Mouse (Mus musculus) liver, embryonic 14.5 days (tissue): Measurements from ENCODE around the gene Smim14. TPM values are rescaled to one million over a fixed set of nuclear protein-coding genes. Genes with fewer than 3 reads are reported as not detected.

Experiments
- ATAC-seq: fragments of 200-750 bp; cut with Nextera tagmentation; 2 replicates; pipeline ENCODE4 v1.8.0; 2017; ENCODE audit warnings: moderate number of reproducible peaks, mild to moderate bottlenecking, moderate library complexity; ENCODE audit not compliant: insufficient read depth
- DNase-seq, 3 experiments: peaks; one replicate each; pipeline ENCODE4 v3.0.0-alpha.2; 2012 to 2013; ENCODE audit warnings: low read depth in 3 of 3, low spot score in 3 of 3
- H3K27ac ChIP-seq: fragments of 300-500 bp; sonication (generic); 2 replicates; pipeline ENCODE4 v1.5.1; 2014; ENCODE audit warnings: moderate library complexity, mild to moderate bottlenecking, control low read depth, inconsistent platforms
- H3K27me3 ChIP-seq: fragments of 300-500 bp; sonication (generic); 2 replicates; pipeline ENCODE4 v1.6.1; 2014; ENCODE audit warnings: mild to moderate bottlenecking, low read length, moderate library complexity; ENCODE audit not compliant: control insufficient read depth, insufficient read depth
- H3K36me3 ChIP-seq: fragments of 300-500 bp; sonication (generic); replicated peaks from 2 replicates; pipeline ENCODE4 v1.6.1; 2014; ENCODE audit warnings: low read depth; ENCODE audit not compliant: control insufficient read depth, insufficient read depth
- H3K4me1 ChIP-seq, 2 experiments: fragments of 200-500 bp in 1 of 2; fragments of 300-500 bp in 1 of 2; sonication (generic) in 1 of 2; replicated peaks; 2 replicates each; pipeline ENCODE4 v1.6.1; 2012 to 2014; ENCODE audit warnings: antibody characterized with exemption in 1 of 2, inconsistent platforms in 1 of 2, low read length in 1 of 2; ENCODE audit not compliant: control insufficient read depth in 2 of 2, insufficient read depth in 2 of 2
- H3K4me2 ChIP-seq: fragments of 300-500 bp; sonication (generic); 2 replicates; pipeline ENCODE4 v1.6.1; 2014; ENCODE audit warnings: low read depth, mild to moderate bottlenecking, control low read depth, moderate library complexity
- H3K4me3 ChIP-seq, 2 experiments: fragments of 200-500 bp in 1 of 2; fragments of 300-500 bp in 1 of 2; sonication (generic) in 1 of 2; 2 replicates each; pipeline ENCODE4 v1.5.1; 2012 to 2014; ENCODE audit warnings: low read depth in 2 of 2, low read length in 2 of 2, mild to moderate bottlenecking in 2 of 2, control low read depth in 1 of 2, inconsistent platforms in 1 of 2, moderate library complexity in 1 of 2; ENCODE audit not compliant: insufficient read depth in 1 of 2
- H3K9ac ChIP-seq: fragments of 300-500 bp; sonication (generic); replicated peaks from 2 replicates; pipeline ENCODE4 v1.6.1; 2014; ENCODE audit warnings: mild to moderate bottlenecking, control low read depth, moderate library complexity
- H3K9me3 ChIP-seq: fragments of 300-500 bp; sonication (generic); 2 replicates; pipeline ENCODE4 v1.6.1; 2016; ENCODE audit warnings: low read length, mixed read lengths; ENCODE audit not compliant: control insufficient read depth
- CTCF ChIP-seq: IDR thresholded peaks from 2 replicates; pipeline ENCODE4 v1.5.1; 2016; ENCODE audit warnings: antibody characterized with exemption, low read depth, control low read depth
- EP300 ChIP-seq: IDR thresholded peaks from 2 replicates; pipeline ENCODE4 v1.6.1; 2016; ENCODE audit warnings: antibody characterized with exemption, low read depth
- WGBS: fragments of 180-500 bp; shearing (Covaris S2); extraction: QIAGEN DNeasy Blood & Tissue Kit; methylation state at CpG from one replicate; pipeline ENCODE4 v1.1.7; 2014; ENCODE audit not compliant: insufficient replicate concordance; 5-methylcytosine and 5-hydroxymethylcytosine counted together
- polyA plus RNA-seq, 2 experiments: library from polyadenylated mRNA; depleted of rRNA in 1 of 2; stranded (reverse) in 1 of 2; unstranded in 1 of 2; fragments of >200 nt; fragmentation: Nextera tagmentation in 1 of 2; extraction: Ambion mirVana in 1 of 2; gene quantifications; 2 replicates each; pipeline versions ENCODE4 v1.2.1 to v1.2.3; 2012 to 2014

Gene Smim14
- polyA plus RNA-seq, 2 experiments = 15.4 to 39.9 TPM

DNA sequence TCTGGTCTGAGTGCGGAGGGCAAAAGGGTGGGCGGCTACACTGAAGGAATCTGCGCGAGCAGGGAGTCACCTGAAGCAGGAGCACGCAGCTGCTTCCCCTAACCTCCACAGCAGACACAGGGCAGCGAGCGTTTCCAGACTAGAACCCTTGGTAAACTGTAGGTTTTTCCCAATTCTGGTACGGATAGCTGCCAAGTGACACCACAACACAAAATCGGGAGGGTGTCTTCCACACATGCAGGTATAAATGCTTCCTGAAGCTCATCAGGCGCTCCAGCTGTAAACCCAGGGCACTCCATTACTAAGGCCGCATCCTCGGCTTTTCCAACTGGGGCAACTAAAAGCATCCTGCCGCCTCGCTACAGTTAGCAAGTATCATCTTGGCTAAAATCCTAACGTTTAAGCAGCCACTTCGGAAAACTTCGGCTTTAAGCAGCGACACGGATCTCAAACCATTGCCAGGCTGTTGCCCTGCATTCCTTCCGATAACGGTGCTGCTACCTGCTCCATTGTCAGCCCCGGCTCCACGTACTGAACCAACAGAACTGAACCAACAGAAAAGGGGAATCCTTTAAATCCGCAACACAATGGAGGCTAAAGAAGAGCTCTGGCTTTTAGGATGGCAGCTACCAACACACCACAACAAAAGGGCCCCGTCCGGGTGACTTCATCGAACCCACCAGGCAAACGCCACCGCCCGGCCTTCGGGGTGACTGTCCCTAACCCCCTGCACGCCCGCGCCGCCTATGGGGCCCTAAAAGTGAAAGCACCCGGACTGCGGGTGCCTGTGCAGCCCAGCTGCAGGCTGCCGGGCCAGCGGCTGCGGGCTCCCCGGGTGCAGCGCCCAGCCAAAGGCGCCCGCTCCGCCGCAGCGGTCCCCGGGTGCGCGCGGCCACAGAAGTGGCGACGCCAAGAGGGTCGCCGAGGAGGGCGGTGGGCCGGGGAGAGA is 44.9 kb downstream of the Smim14 start:
- peaks cover 3 to 13% of the 10 kb centered on the region in 2 experiments; a peak in 2 of 4 replicates for H3K4me1 ChIP-seq
- ATAC-seq (peak; percentile 84), DNase-seq (peak in 2 of 3 experiments; percentile 49 to 66)
- H3K36me3 ChIP-seq = no peaks in the 10 kb centered on the region
- no peak for TF ChIP-seq EP300
- peak; percentile 58 for TF ChIP-seq CTCF
- peak overlapping the region; percentile 75 for H3K9ac ChIP-seq
- no peaks in the 10 kb centered on the region for H3K9me3 ChIP-seq
- no peaks in the 10 kb centered on the region for H3K27me3 ChIP-seq
- peak overlapping the region; percentile 80 to 90 for H3K4me3 ChIP-seq
- WGBS = 2% methylated on average over 57 of the region's 57 CpGs
- peak overlapping the region; percentile 82 for H3K4me2 ChIP-seq
- H3K27ac ChIP-seq = peak overlapping the region; percentile 51

DNA sequence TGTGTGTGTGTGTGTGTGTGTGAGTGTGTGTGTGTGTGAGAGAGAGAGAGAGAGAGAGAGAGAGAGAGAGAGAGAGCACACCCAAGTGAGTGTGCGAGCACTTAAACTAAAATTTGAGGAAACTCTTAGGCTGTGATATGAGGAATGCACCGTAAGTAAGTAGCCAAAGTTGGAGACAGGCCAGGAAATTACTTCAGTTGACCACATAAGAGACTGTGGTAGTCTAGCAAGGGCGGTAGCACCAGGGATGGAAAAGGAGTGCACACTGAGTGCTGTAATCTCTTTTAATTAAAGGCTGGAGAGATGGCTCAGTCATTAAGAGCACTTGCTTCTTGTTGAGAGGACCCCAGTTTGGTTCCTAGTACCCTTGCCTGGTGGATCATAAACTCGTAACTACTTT is 47.2 kb downstream of the Smim14 start:
- no peaks in the 10 kb centered on the region for H3K9me3 ChIP-seq
- no peak for DNase-seq
- H3K4me2 ChIP-seq = no peak overlapping the region

DNA sequence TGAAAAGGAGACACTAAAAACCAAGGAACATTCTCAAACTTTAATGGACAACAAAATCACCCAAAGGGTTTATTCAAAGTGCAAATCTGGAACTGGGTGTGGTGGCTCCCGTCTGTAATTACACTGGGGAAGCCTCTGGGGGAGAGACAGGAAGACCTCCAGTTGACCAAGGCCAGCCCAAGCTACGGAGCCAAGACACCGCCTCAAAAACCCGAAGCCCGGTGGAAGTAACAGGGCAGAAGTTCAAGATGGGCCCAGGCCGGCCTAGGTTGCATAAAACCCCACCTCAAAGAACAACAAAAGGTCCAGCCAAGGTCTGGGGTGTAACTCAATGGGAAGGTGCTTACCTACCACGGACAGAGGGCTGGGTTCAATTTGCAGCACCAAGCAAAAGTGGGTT is 48.3 kb downstream of the Smim14 start:
- WGBS = 61% methylated on average over 7 of the region's 7 CpGs
- Histone ChIP-seq H3K4me1 (peaks cover 3 to 19% of the 10 kb centered on the region in 2 experiments; a peak in 2 of 4 replicates), H3K27ac (no peak overlapping the region), H3K36me3 (no peaks in the 10 kb centered on the region), H3K9ac (no peak overlapping the region), H3K4me3 (no peak overlapping the region), H3K4me2 (no peak overlapping the region), H3K9me3 (no peaks in the 10 kb centered on the region), H3K27me3 (no peaks in the 10 kb centered on the region)
- DNase-seq = no peak
- TF ChIP-seq EP300 = no peak
- TF ChIP-seq CTCF = no peak
- no peak for ATAC-seq

More for the DNA sequence above, 47.2 kb downstream of the Smim14 start:
- no peak for ATAC-seq
- H3K36me3 ChIP-seq = no peaks in the 10 kb centered on the region
- no peak overlapping the region for H3K27ac ChIP-seq
- TF ChIP-seq EP300 = no peak
- TF ChIP-seq CTCF = no peak
- peaks cover 3 to 17% of the 10 kb centered on the region in 2 experiments; a peak in 2 of 4 replicates for H3K4me1 ChIP-seq
- no peak overlapping the region for H3K9ac ChIP-seq
- WGBS = 65% methylated on average over 4 of the region's 4 CpGs
- no peaks in the 10 kb centered on the region for H3K27me3 ChIP-seq
- no peak overlapping the region for H3K4me3 ChIP-seq

DNA sequence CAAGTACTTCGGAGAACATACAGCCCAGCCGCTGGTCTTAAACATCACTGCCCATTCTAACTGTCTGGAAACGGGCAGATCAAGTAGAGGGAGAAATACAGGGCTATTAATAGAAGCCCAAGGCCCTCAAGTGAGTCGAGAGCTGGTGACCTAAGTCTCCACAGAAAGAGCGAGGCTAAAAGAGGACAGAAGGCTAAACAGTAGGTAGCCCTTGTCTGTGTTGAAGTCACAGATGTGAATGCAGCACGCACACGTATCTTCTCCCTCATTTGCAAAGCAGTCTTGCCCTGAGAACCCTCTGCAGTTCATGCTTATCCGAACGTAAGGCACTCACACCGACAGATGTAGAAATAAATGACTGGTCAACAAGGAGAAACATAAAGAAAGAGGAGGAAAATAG is 49.6 kb downstream of the Smim14 start:
- Histone ChIP-seq H3K9me3 (no peaks in the 10 kb centered on the region), H3K4me3 (no peak overlapping the region), H3K4me1 (peaks cover 0 to 13% of the 10 kb centered on the region in 2 experiments; a peak in 2 of 4 replicates), H3K36me3 (no peaks in the 10 kb centered on the region), H3K4me2 (no peak overlapping the region), H3K27ac (no peak overlapping the region), H3K27me3 (no peaks in the 10 kb centered on the region), H3K9ac (no peak overlapping the region)
- TF ChIP-seq EP300 = no peak
- no peak for TF ChIP-seq CTCF
- ATAC-seq = no peak
- DNase-seq = no peak
- WGBS = 65% methylated on average over 10 of the region's 10 CpGs

DNA sequence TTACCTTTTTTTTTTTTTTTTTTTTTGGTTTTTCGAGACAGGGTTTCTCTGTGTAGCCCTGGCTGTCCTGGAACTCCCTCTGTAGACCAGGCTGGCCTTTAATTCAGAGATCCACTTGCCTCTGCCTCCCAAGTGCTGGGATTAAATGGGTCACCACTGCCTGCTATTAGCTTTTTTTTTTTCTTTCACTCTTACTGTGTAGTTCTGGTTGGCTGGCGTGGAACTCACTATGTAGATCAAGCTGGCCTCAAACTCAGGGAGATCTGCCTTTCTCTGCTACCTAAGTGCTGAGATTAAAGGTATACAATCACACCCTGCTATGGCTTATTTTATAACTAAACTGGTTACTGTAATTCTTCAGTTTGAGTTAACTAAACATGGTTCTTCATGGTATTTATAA is 50.5 kb downstream of the Smim14 start:
- Histone ChIP-seq H3K9me3 (no peaks in the 10 kb centered on the region), H3K36me3 (no peaks in the 10 kb centered on the region), H3K9ac (no peak overlapping the region), H3K4me1 (peaks cover 0 to 8% of the 10 kb centered on the region in 2 experiments; a peak in 1 of 4 replicates), H3K27me3 (no peaks in the 10 kb centered on the region), H3K4me2 (no peak overlapping the region), H3K4me3 (no peak overlapping the region), H3K27ac (no peak overlapping the region)
- ATAC-seq (no peak), DNase-seq (no peak)
- no peak for TF ChIP-seq CTCF
- WGBS = 46% methylated on average over 2 of the region's 2 CpGs
